Mouse (Mus musculus) cerebellum, adult (tissue): Measurements from ENCODE around the gene Cox16.

Experiments
- ATAC-seq: cut with Nextera tagmentation; 2 replicates; pipeline ENCODE4 v1.9.2; 2017; ENCODE audit warnings: mild to moderate bottlenecking, moderate library complexity, mixed read lengths; ENCODE audit not compliant: insufficient number of reproducible peaks, low FRiP score, low TSS enrichment

Cox16 gene

GRCm38 (mm10) chr12:81331046-81331638, 153.8 kb downstream of the Cox16 start:
- no peak for ATAC-seq

GRCm38 (mm10) chr12:81324991-81325390, 159.9 kb downstream of the Cox16 start:
- ATAC-seq, result no peak

- ATAC-seq, result no peak
These were observed 160.8 kb downstream of the Cox16 start for GRCm38 (mm10) chr12:81324116-81324515.

- ATAC-seq, result no peak
These were observed 163.9 kb downstream of the Cox16 start for GRCm38 (mm10) chr12:81321021-81321420.

GRCm38 (mm10) chr12:81317811-81318210, 167.1 kb downstream of the Cox16 start:
- ATAC-seq, result no peak

GRCm38 (mm10) chr12:81315953-81316352, 169.0 kb downstream of the Cox16 start:
- peak; percentile 91 for ATAC-seq
